Mouse (Mus musculus) E14TG2a.4 (cell line): ENCODE results near the gene Camkmt.

Source experiments
- CTCF ChIP-seq: conservative IDR thresholded peaks from 2 replicates; pipeline ENCODE4 v1.5.1; 2014; ENCODE audit warnings: low read length
- NANOG ChIP-seq: IDR thresholded peaks from 2 replicates; pipeline ENCODE4 v1.6.1; 2014; ENCODE audit warnings: borderline replicate concordance, low read length, mixed read lengths

- TF ChIP-seq CTCF, result no peak
- TF ChIP-seq NANOG, result no peak
Observed at GRCm38 (mm10) chr17:85335464-85335863, 245.1 kb downstream of the Camkmt start.
